Mouse (Mus musculus) Patski (cell line): ENCODE measurements at regions not wholly inside any gene's neighbourhood (a gene's known extent, or its start where the extent isn't known, plus 50 kb on each side); places are given as distances from the start of the nearest gene placed in this dataset.
"Not testable (repeated sequence)": the region's sequence is repeated elsewhere in the genome, so short reads cannot be mapped to it uniquely, and the experiment has no call there.

Experiments
- ATAC-seq: fragments of 100-300 bp; one replicate; pipeline ENCODE4 v1.8.0; 2021
- CTCF ChIA-PET: fragments of 350-600 bp; sonication (Branson Sonifier 250); formaldehyde crosslinking; loops from one replicate; lab custom pipeline; 2022; ENCODE audit warnings: inconsistent platforms; lab: Charles Lee
- POLR2A ChIA-PET: fragments of 350-600 bp; sonication (Branson Sonifier 250); formaldehyde crosslinking; loops from one replicate; lab custom pipeline; 2022; ENCODE audit warnings: antibody characterized with exemption, inconsistent platforms; lab: Charles Lee
- DNase-seq: peaks from one replicate; pipeline ENCODE4 v3.0.0-alpha.2; 2011; ENCODE audit warnings: low read depth, low spot score
- H3K27me3 ChIP-seq: fragments of 371-371 bp; one replicate; pipeline ENCODE4 v1.5.1; 2021
- CTCF ChIP-seq: fragments of 100-300 bp; IDR thresholded peaks from one replicate; pipeline ENCODE4 v1.5.1; 2021
- in situ Hi-C: fragments of 300-500 bp; cut with MboI; formaldehyde crosslinking; loops from 3 replicates; pipeline ENCODE4 v1.11.1; 2018; ENCODE audit warnings: low pct_unique_long_range_greater_than_20kb, mixed read lengths

GRCm38 (mm10) chr5:64586316-64586715 lies 216.9 kb upstream of the Klf3 start:
- ChIA-PET CTCF (interaction anchor here (1.4 kb wide), 1 partner anchor 78 kb away, joined by 4 read pairs; no protein-coding TSS in a partner anchor), POLR2A (interaction anchor here (1.0 kb wide), 1 partner anchor 9 kb away, joined by 3 read pairs; no protein-coding TSS in a partner anchor)
- TF ChIP-seq CTCF = no peak
- ATAC-seq (peak; percentile 44), DNase-seq (no peak)
- no peaks in the 10 kb centered on the region for H3K27me3 ChIP-seq
- in situ Hi-C loops = no loop called here

- H3K27me3 ChIP-seq = no peaks in the 10 kb centered on the region
- TF ChIP-seq CTCF = no peak
- DNase-seq (no peak), ATAC-seq (no peak)
- ChIA-PET POLR2A (no interaction called here), CTCF (no interaction called here)
- in situ Hi-C loops = no loop called here
These were observed 216.3 kb upstream of the Klf3 start for GRCm38 (mm10) chr5:64586933-64587332.

GRCm38 (mm10) chr5:64587895-64588738 lies 215.1 kb upstream of the Klf3 start:
- POLR2A ChIA-PET = no interaction called here
- in situ Hi-C loops = no loop called here
- H3K27me3 ChIP-seq = no peaks in the 10 kb centered on the region
- CTCF ChIA-PET = no interaction called here
- no peak for TF ChIP-seq CTCF
- ATAC-seq (no peak), DNase-seq (no peak)

GRCm38 (mm10) chr5:64588768-64589167 lies 214.4 kb upstream of the Klf3 start:
- POLR2A ChIA-PET, in situ Hi-C loops, DNase-seq, ATAC-seq, CTCF ChIA-PET, H3K27me3 ChIP-seq: not testable (repeated sequence)

- ATAC-seq (no peak), DNase-seq (no peak)
- POLR2A ChIA-PET = no interaction called here
- no peaks in the 10 kb centered on the region for H3K27me3 ChIP-seq
- in situ Hi-C loops = no loop called here
- TF ChIP-seq CTCF = no peak
- CTCF ChIA-PET = no interaction called here
These were observed 213.2 kb upstream of the Klf3 start for GRCm38 (mm10) chr5:64590036-64590435.

- ChIA-PET POLR2A (no interaction called here), CTCF (interaction anchor here (1.1 kb wide), 1 partner anchor 9 kb away, joined by 3 read pairs; no protein-coding TSS in a partner anchor)
- TF ChIP-seq CTCF = no peak
- DNase-seq (no peak), ATAC-seq (no peak)
- H3K27me3 ChIP-seq = no peaks in the 10 kb centered on the region
- in situ Hi-C loops = no loop called here
These were observed 212.4 kb upstream of the Klf3 start for GRCm38 (mm10) chr5:64590747-64591146.

GRCm38 (mm10) chr5:64591792-64592191 lies 211.4 kb upstream of the Klf3 start:
- TF ChIP-seq CTCF = no peak
- H3K27me3 ChIP-seq = no peaks in the 10 kb centered on the region
- ATAC-seq (no peak), DNase-seq (no peak)
- ChIA-PET CTCF (interaction anchor here (2.0 kb wide), 1 partner anchor 9 kb away, joined by 10 read pairs; no protein-coding TSS in a partner anchor), POLR2A (no interaction called here)
- in situ Hi-C loops = no loop called here

GRCm38 (mm10) chr5:64595220-64595619 lies 208.0 kb upstream of the Klf3 start:
- in situ Hi-C loops = no loop called here
- DNase-seq = no peak

GRCm38 (mm10) chr5:64595751-64596344 lies 207.3 kb upstream of the Klf3 start:
- CTCF ChIA-PET = no interaction called here
- DNase-seq (no peak), ATAC-seq (no peak)
- POLR2A ChIA-PET = interaction anchor here (1.2 kb wide), 1 partner anchor 10 kb away, joined by 3 read pairs; no protein-coding TSS in a partner anchor
- TF ChIP-seq CTCF = no peak
- in situ Hi-C loops = no loop called here
- H3K27me3 ChIP-seq = no peaks in the 10 kb centered on the region

More at GRCm38 (mm10) chr5:64595220-64595619, 208.0 kb upstream of the Klf3 start:
- ChIA-PET CTCF (no interaction called here), POLR2A (interaction anchor here (1.2 kb wide), 1 partner anchor 9 kb away, joined by 3 read pairs; no protein-coding TSS in a partner anchor)
- no peak for ATAC-seq
- TF ChIP-seq CTCF = no peak
- H3K27me3 ChIP-seq = no peaks in the 10 kb centered on the region

- no peak for TF ChIP-seq CTCF
- H3K27me3 ChIP-seq = no peaks in the 10 kb centered on the region
- ChIA-PET POLR2A (interaction anchor here (0.9 kb wide), 1 partner anchor 213 kb away, joined by 3 read pairs; no protein-coding TSS in a partner anchor), CTCF (interaction anchor here (0.8 kb wide), 1 partner anchor 208 kb away, joined by 3 read pairs; no protein-coding TSS in a partner anchor)
- ATAC-seq (no peak), DNase-seq (no peak)
- in situ Hi-C loops = no loop called here
These were observed 206.2 kb upstream of the Klf3 start for GRCm38 (mm10) chr5:64597021-64597420.

- no peak for ATAC-seq
- no peaks in the 10 kb centered on the region for H3K27me3 ChIP-seq
- no peak for DNase-seq
- ChIA-PET POLR2A (interaction anchor here (0.9 kb wide), 1 partner anchor 213 kb away, joined by 3 read pairs; no protein-coding TSS in a partner anchor), CTCF (no interaction called here)
- in situ Hi-C loops = no loop called here
- TF ChIP-seq CTCF = no peak
These were observed 205.7 kb upstream of the Klf3 start for GRCm38 (mm10) chr5:64597451-64597850.
